Mouse (Mus musculus): ENCODE results near the gene Mef2b. TPM values are rescaled to one million over a fixed set of nuclear protein-coding genes. Genes with fewer than 3 reads are reported as not detected.

The Mef2b gene
- total and polyA plus RNA-seq, 3 experiments, result 60.1 to 232 (median 168) TPM

- Histone ChIP-seq H3K9me3 (replicated peaks; ENCODE audit: low read length) (no peaks in the 10 kb centered on the region), H3K4me3 (replicated peaks in 1 of 3; ENCODE audit: low read depth in 2 of 3, low read length in 2 of 3, poor library complexity in 1 of 3) (no peak overlapping the region), H3K9ac (ENCODE audit: insufficient read depth, low read depth) (no peak overlapping the region), H3K4me2 (ENCODE audit: insufficient read depth, low read depth, poor library complexity, severe bottlenecking) (no peak overlapping the region), H3K79me2 (replicated peaks; ENCODE audit: control insufficient read depth, extremely low read depth, insufficient read depth, poor library complexity, severe bottlenecking) (peaks cover 14% of the 10 kb centered on the region), H3K27ac (ENCODE audit: insufficient read depth, low read depth) (no peak overlapping the region), H3K36me3 (replicated peaks in 1 of 2; ENCODE audit: control insufficient read depth in 1 of 2, insufficient read depth in 1 of 2, low read length in 1 of 2) (peaks cover 6 to 19% of the 10 kb centered on the region in 2 experiments), H3K4me1 (ENCODE audit: control insufficient read depth in 1 of 2, insufficient read depth in 2 of 2) (peaks cover 6 to 35% of the 10 kb centered on the region in 2 experiments; a peak in 3 of 4 replicates), H3K27me3 (replicated peaks) (no peaks in the 10 kb centered on the region)
- dilution Hi-C loops (cut with MboI; ENCODE audit: extremely low pct_ligation_motif_present, extremely low pct_unique_long_range_greater_than_20kb, low sequenced_read_pairs), result no loop called here
- DNase-seq (ENCODE audit: extremely low read depth), result no peak
- no peak for TF ChIP-seq SMC3 (IDR thresholded peaks at IDR 0.05; ENCODE audit: low read depth, low read length)
- TF ChIP-seq TCF12 (IDR thresholded peaks at IDR 0.05; ENCODE audit: low read depth, low read length), result no peak
- TF ChIP-seq RCOR1 (conservative IDR thresholded peaks at IDR 0.05; ENCODE audit: low read depth, low read length), result no peak
- no peak for TF ChIP-seq USF1 (IDR thresholded peaks at IDR 0.05; ENCODE audit: low read depth, low read length)
- no peak for TF ChIP-seq BHLHE40 (IDR thresholded peaks at IDR 0.05; ENCODE audit: low read depth, low read length)
- TF ChIP-seq KAT2A (IDR thresholded peaks at IDR 0.05; ENCODE audit: insufficient replicate concordance, low read length), result no peak
- no peak for TF ChIP-seq NRF1 (IDR thresholded peaks at IDR 0.05; ENCODE audit: low read depth, low read length)
- no peak for TF ChIP-seq SIN3A (IDR thresholded peaks at IDR 0.05; ENCODE audit: low read length)
- no peak for TF ChIP-seq CHD1 (IDR thresholded peaks at IDR 0.05; ENCODE audit: low read depth, low read length)
- TF ChIP-seq JUN (IDR thresholded peaks at IDR 0.05; ENCODE audit: insufficient read depth, low read depth, low read length), result no peak
- TF ChIP-seq POLR2A (IDR thresholded peaks at IDR 0.05; ENCODE audit: low read depth, low read length), result no peak
- TF ChIP-seq MAFK (IDR thresholded peaks at IDR 0.05; ENCODE audit: insufficient replicate concordance, low read length), result no peak
- TF ChIP-seq GABPA (IDR thresholded peaks at IDR 0.05; ENCODE audit: insufficient replicate concordance, low read depth, low read length), result no peak
- in situ Hi-C loops (cut with MboI; ENCODE audit: low pct_ligation_motif_present, low pct_unique_long_range_greater_than_20kb, low sequenced_read_pairs), result no loop called here
Observed at GRCm38 (mm10) chr8:70128435-70128834, 11.1 kb upstream of the Mef2b start.

DNA sequence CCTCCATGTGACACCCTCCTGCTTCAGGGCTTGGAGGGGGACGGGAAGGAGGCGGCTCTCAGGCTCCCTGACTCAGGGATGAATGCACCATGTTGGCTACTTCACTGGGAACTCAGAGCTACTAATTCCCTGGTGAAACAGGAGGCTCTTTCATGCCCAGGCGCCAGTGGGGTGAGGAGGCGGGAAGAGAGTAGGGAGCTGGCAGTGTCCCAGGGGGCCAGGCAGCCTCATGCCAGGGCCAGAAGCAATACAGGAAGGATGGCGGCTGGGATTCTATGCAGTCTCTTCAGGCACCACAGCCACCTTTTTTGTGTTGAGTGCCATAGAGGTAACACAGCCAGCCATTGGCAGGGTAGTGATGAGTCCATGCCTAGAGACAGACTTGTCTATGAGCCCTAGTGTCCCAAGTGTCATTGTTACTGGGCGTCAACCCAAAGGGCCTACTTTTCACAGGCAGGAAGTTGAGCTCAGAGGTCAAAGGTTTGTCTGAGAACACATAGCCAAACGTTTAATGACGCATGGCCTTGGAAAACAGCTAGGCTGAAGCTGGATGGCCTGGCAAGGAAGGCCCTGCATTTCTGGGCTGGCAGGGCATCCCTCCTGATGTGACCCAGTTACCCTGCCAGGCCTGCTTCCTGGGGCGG is 10.1 kb upstream of the Mef2b start:
- Histone ChIP-seq H3K4me3 (replicated peaks in 1 of 3; ENCODE audit: low read depth in 2 of 3, low read length in 2 of 3, poor library complexity in 1 of 3) (no peak overlapping the region), H3K36me3 (replicated peaks in 1 of 2; ENCODE audit: control insufficient read depth in 1 of 2, insufficient read depth in 1 of 2, low read length in 1 of 2) (peaks cover 16 to 29% of the 10 kb centered on the region in 2 experiments), H3K9me3 (replicated peaks; ENCODE audit: low read length) (no peaks in the 10 kb centered on the region), H3K4me1 (ENCODE audit: control insufficient read depth in 1 of 2, insufficient read depth in 2 of 2) (peaks cover 10 to 43% of the 10 kb centered on the region in 2 experiments; a peak in 3 of 4 replicates), H3K79me2 (replicated peaks; ENCODE audit: control insufficient read depth, extremely low read depth, insufficient read depth, poor library complexity, severe bottlenecking) (peaks cover 14% of the 10 kb centered on the region), H3K9ac (ENCODE audit: insufficient read depth, low read depth) (no peak overlapping the region), H3K4me2 (ENCODE audit: insufficient read depth, low read depth, poor library complexity, severe bottlenecking) (no peak overlapping the region), H3K27ac (ENCODE audit: insufficient read depth, low read depth) (no peak overlapping the region), H3K27me3 (replicated peaks) (no peaks in the 10 kb centered on the region)
- no peak for DNase-seq (ENCODE audit: extremely low read depth)
- TF ChIP-seq ZMIZ1 (IDR thresholded peaks at IDR 0.05; ENCODE audit: low read depth, low read length), result no peak
- no peak for TF ChIP-seq CHD1 (IDR thresholded peaks at IDR 0.05; ENCODE audit: low read depth, low read length)
- no peak for TF ChIP-seq SMC3 (IDR thresholded peaks at IDR 0.05; ENCODE audit: low read depth, low read length)
- no peak for TF ChIP-seq SIN3A (IDR thresholded peaks at IDR 0.05; ENCODE audit: low read length)
- TF ChIP-seq NELFE (IDR thresholded peaks at IDR 0.05; ENCODE audit: low read depth, low read length), result no peak
- TF ChIP-seq CHD2 (IDR thresholded peaks at IDR 0.05; ENCODE audit: low read length), result no peak
- no peak for TF ChIP-seq GABPA (IDR thresholded peaks at IDR 0.05; ENCODE audit: insufficient replicate concordance, low read depth, low read length)
- no peak for TF ChIP-seq KAT2A (IDR thresholded peaks at IDR 0.05; ENCODE audit: insufficient replicate concordance, low read length)
- TF ChIP-seq ETS1 (conservative IDR thresholded peaks at IDR 0.05; ENCODE audit: low read depth, low read length), result no peak
- no peak for TF ChIP-seq PAX5 (IDR thresholded peaks at IDR 0.05; ENCODE audit: low read length)
- no peak for TF ChIP-seq TCF12 (IDR thresholded peaks at IDR 0.05; ENCODE audit: low read depth, low read length)
- TF ChIP-seq MAFK (IDR thresholded peaks at IDR 0.05; ENCODE audit: insufficient replicate concordance, low read length), result no peak
- TF ChIP-seq E2F4 (IDR thresholded peaks at IDR 0.05; ENCODE audit: insufficient replicate concordance, low read depth, low read length), result no peak
- TF ChIP-seq HCFC1 (IDR thresholded peaks at IDR 0.05; ENCODE audit: low read depth, low read length), result no peak
- TF ChIP-seq POLR2A (IDR thresholded peaks at IDR 0.05; ENCODE audit: low read depth, low read length), result no peak
- TF ChIP-seq MAX (IDR thresholded peaks at IDR 0.05; ENCODE audit: low read length), result no peak
- no peak for TF ChIP-seq MYC (IDR thresholded peaks at IDR 0.05; ENCODE audit: low read depth, low read length)
- no peak for TF ChIP-seq ELF1 (IDR thresholded peaks at IDR 0.05; ENCODE audit: low read depth, low read length)
- TF ChIP-seq ZKSCAN1 (IDR thresholded peaks at IDR 0.05; ENCODE audit: borderline replicate concordance, low read depth, low read length), result no peak
- no peak for TF ChIP-seq BHLHE40 (IDR thresholded peaks at IDR 0.05; ENCODE audit: low read depth, low read length)
- in situ Hi-C loops (cut with MboI; ENCODE audit: low pct_ligation_motif_present, low pct_unique_long_range_greater_than_20kb, low sequenced_read_pairs) (no loop called here), dilution Hi-C loops (cut with MboI; ENCODE audit: extremely low pct_ligation_motif_present, extremely low pct_unique_long_range_greater_than_20kb, low sequenced_read_pairs) (no loop called here)
